Mouse (Mus musculus): ENCODE data around the gene Snrnp48.

- TF ChIP-seq POLR2A (IDR thresholded peaks at IDR 0.05; ENCODE audit: extremely low read depth, insufficient read depth, low read length) (no peak), CTCF (IDR thresholded peaks at IDR 0.05; ENCODE audit: low read depth, low read length) (no peak)
These were observed 6.4 kb downstream of the Snrnp48 start for GRCm38 (mm10) chr13:38211122-38211521.
